Mouse (Mus musculus): ENCODE results near the gene Zbtb16. TPM values are rescaled to one million over a fixed set of nuclear protein-coding genes. Genes with fewer than 3 reads are reported as not detected.
A peak's percentile ranks its signal among the peaks of the same experiment; 100 is the strongest.

Zbtb16 gene
- polyA plus RNA-seq, 1 experiment from 2014 or later = 2.5 TPM

DNA sequence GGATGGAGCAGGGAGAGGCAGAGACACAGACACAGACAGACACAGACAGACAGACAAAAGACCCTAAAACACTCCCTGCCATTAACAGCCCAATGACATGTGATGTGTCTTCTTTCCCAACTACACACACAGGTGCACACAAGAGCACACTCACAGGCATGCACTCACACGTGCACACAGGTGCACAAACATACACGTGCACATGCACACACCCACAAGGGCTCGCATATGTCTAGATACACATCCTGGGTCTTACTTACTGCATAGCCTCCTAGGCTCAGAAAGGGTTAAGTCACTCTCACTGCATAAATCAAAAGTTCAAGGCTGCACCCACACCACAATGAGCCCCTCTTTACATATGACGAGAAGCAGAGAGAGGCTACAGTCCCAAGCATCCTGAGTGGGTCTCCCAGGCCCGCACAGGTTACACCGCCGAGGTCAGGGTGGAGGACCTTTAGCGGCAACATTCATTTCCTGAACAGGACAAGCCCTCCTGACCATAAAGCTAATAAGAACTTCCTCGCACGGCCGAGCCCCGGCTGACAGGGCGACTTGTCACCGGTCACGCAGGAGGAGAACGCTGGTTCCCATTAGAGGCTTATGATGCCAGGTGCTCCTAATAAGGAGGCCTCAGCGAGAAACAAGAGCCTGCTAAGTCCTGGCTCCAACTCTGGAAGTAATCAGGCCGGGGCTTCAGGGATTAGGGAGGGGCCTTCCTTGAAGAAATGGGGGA lies 13.3 kb downstream of the Zbtb16 start:
- H3K36me3 ChIP-seq (replicated peaks; ENCODE audit: insufficient read depth, low read length) = no peaks in the 10 kb centered on the region; the same call in 1 of the 2 replicates
- 41% methylated on average over 18 of the region's 18 CpGs for WGBS (ENCODE audit: insufficient replicate concordance)
- H3K4me2 ChIP-seq (ENCODE audit: low read depth, low read length) = no peak overlapping the region
- no peak for DNase-seq
- TF ChIP-seq EP300 (IDR thresholded peaks at IDR 0.05; ENCODE audit: low read depth) (no peak), CTCF (IDR thresholded peaks at IDR 0.05; ENCODE audit: low read depth) (no peak)
- no peaks in the 10 kb centered on the region for H3K27me3 ChIP-seq (ENCODE audit: insufficient read depth, low read length)
- H3K9me3 ChIP-seq (ENCODE audit: low read length) = no peaks in the 10 kb centered on the region
- H3K4me3 ChIP-seq (ENCODE audit: low read depth, low read length) = no peak overlapping the region
- ATAC-seq = no peak
- H3K9ac ChIP-seq (replicated peaks) = no peak overlapping the region
- peaks cover 41% of the 10 kb centered on the region for H3K4me1 ChIP-seq (ENCODE audit: insufficient read depth)
- H3K27ac ChIP-seq (ENCODE audit: low read depth) = no peak overlapping the region

DNA sequence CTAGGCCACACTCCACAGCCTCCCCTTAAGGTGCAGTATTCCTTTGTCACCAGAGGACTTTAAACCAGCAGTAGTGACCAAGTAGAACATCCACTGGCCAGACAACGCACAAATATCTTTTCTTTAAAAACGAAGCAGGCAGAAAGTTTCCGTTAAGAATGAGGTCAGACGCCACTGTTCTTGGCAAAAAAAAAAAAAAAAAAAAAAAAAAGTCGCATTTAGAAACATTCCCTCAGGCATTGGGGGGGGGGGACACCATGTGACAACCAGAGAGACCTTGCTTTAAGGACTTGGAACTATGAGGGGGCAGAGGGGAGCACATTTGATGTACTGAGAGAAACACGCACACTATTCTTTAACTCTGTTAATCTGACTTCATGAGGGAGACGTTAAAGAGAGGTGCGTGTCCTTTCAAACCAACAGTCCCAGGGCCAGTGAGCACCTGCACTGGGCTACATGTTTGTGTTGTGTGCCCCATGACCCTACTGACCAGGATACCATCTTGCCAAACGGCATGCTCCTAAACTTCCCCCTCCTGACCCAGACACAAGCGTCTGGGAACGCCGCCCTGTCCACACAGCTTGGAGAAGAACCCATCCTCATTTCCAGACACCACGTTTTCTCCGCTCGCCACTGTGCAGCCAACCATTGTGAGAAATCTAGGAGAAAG lies 14.0 kb downstream of the Zbtb16 start:
- ATAC-seq (no peak), DNase-seq (no peak)
- Histone ChIP-seq H3K4me1 (ENCODE audit: insufficient read depth) (peaks cover 42% of the 10 kb centered on the region), H3K36me3 (replicated peaks; ENCODE audit: insufficient read depth, low read length) (no peaks in the 10 kb centered on the region), H3K4me3 (ENCODE audit: low read depth, low read length) (no peak overlapping the region), H3K4me2 (ENCODE audit: low read depth, low read length) (no peak overlapping the region), H3K27ac (ENCODE audit: low read depth) (no peak overlapping the region), H3K9me3 (ENCODE audit: low read length) (no peaks in the 10 kb centered on the region), H3K9ac (replicated peaks) (no peak overlapping the region), H3K27me3 (ENCODE audit: insufficient read depth, low read length) (no peaks in the 10 kb centered on the region)
- TF ChIP-seq EP300 (IDR thresholded peaks at IDR 0.05; ENCODE audit: low read depth) (no peak), CTCF (IDR thresholded peaks at IDR 0.05; ENCODE audit: low read depth) (no peak)
- 66% methylated on average over 15 of the region's 15 CpGs for WGBS (ENCODE audit: insufficient replicate concordance)

DNA sequence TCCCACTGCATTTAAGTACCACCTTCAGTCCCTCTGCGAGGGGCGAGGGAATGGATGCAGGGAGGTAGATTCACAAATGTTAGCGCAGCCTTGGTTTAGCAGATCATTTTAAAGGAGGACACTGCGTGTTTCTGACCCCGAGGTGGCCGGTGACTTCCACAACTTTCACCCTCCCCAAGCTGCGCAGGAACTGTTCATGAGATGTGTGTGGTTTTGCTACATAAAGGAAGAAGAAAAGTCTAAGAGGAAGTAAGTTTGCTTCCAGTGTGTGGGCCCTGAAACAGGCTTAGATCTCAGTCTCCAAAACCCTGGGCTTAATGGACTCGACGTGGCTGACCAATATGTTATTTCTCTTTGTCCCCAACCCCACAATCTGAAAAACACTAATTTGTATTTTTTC lies 14.6 kb downstream of the Zbtb16 start:
- DNase-seq (no peak), ATAC-seq (no peak)
- H3K4me1 ChIP-seq (ENCODE audit: insufficient read depth) = peaks cover 43% of the 10 kb centered on the region
- no peaks in the 10 kb centered on the region for H3K9me3 ChIP-seq (ENCODE audit: low read length)
- H3K4me3 ChIP-seq (ENCODE audit: low read depth, low read length) = no peak overlapping the region
- no peaks in the 10 kb centered on the region for H3K27me3 ChIP-seq (ENCODE audit: insufficient read depth, low read length)
- H3K27ac ChIP-seq (ENCODE audit: low read depth) = no peak overlapping the region
- H3K36me3 ChIP-seq (replicated peaks; ENCODE audit: insufficient read depth, low read length) = no peaks in the 10 kb centered on the region
- 0 out of 2 replicates have a peak overlapping the region, but pooled peaks have one; percentile 30 for H3K4me2 ChIP-seq (ENCODE audit: low read depth, low read length)
- no peak overlapping the region for H3K9ac ChIP-seq (replicated peaks)
- 38% methylated on average over 9 of the region's 9 CpGs for WGBS (ENCODE audit: insufficient replicate concordance)
- TF ChIP-seq EP300 (IDR thresholded peaks at IDR 0.05; ENCODE audit: low read depth) = no peak
- TF ChIP-seq CTCF (IDR thresholded peaks at IDR 0.05; ENCODE audit: low read depth) = no peak

DNA sequence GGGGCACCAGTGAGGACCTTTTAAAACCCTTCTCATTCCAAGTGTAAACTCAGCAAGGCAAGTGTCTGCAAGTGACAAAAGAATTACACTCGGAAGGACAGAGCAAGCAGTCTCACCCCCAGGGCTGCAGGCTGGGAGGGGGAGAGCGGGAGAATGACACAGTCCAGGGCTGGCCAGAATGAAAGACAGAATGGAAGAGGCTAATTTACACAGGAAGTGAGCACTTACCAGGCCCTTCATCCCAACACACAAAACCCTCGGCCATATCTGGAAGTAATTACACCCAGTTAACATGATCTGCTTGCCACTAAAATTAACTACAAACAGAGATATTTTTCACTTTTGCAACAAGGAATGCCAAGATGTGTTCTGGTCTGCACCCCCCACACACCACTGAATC lies 15.2 kb downstream of the Zbtb16 start:
- TF ChIP-seq EP300 (IDR thresholded peaks at IDR 0.05; ENCODE audit: low read depth) (no peak), CTCF (IDR thresholded peaks at IDR 0.05; ENCODE audit: low read depth) (no peak)
- 43% methylated on average over 3 of the region's 3 CpGs for WGBS (ENCODE audit: insufficient replicate concordance)
- H3K4me2 ChIP-seq (ENCODE audit: low read depth, low read length) = peak overlapping the region; percentile 30
- no peaks in the 10 kb centered on the region for H3K9me3 ChIP-seq (ENCODE audit: low read length)
- no peak for ATAC-seq
- no peak for DNase-seq
- no peaks in the 10 kb centered on the region for H3K27me3 ChIP-seq (ENCODE audit: insufficient read depth, low read length)
- H3K4me1 ChIP-seq (ENCODE audit: insufficient read depth) = peaks cover 45% of the 10 kb centered on the region
- H3K36me3 ChIP-seq (replicated peaks; ENCODE audit: insufficient read depth, low read length) = no peaks in the 10 kb centered on the region
- no peak overlapping the region for H3K4me3 ChIP-seq (ENCODE audit: low read depth, low read length)
- H3K27ac ChIP-seq (ENCODE audit: low read depth) = no peak overlapping the region
- H3K9ac ChIP-seq (replicated peaks) = peak overlapping the region; percentile 22; the same call in 1 of the 2 replicates

DNA sequence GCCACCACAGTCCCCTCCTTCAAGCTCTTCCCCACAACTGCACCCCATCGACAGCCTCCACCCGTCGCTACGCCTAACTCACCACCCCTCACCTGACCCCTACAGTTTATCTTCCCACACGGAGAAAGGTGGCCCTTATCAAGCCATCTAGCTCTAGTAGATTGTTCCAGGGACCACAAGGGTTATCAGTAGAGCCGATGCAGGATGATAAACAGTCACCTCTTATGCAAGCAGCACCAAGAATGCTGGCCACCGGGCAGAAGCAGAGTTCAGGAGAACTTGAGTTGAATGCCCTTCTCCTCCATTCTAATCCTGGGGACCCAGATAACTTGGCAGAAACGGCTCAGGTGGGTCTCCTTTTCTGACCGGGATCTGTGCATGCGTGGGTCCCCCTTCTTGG lies 16.3 kb downstream of the Zbtb16 start:
- TF ChIP-seq EP300 (IDR thresholded peaks at IDR 0.05; ENCODE audit: low read depth) (no peak), CTCF (IDR thresholded peaks at IDR 0.05; ENCODE audit: low read depth) (no peak)
- WGBS (ENCODE audit: insufficient replicate concordance) = 34% methylated on average over 10 of the region's 10 CpGs
- H3K4me1 ChIP-seq (ENCODE audit: insufficient read depth) = peaks cover 49% of the 10 kb centered on the region
- DNase-seq = no peak
- H3K27me3 ChIP-seq (ENCODE audit: insufficient read depth, low read length) = no peaks in the 10 kb centered on the region
- H3K4me3 ChIP-seq (ENCODE audit: low read depth, low read length) = no peak overlapping the region
- H3K27ac ChIP-seq (ENCODE audit: low read depth) = peak overlapping the region; percentile 58
- H3K36me3 ChIP-seq (replicated peaks; ENCODE audit: insufficient read depth, low read length) = no peaks in the 10 kb centered on the region
- H3K9me3 ChIP-seq (ENCODE audit: low read length) = no peaks in the 10 kb centered on the region
- peak overlapping the region; percentile 12; the same call in 1 of the 2 replicates for H3K9ac ChIP-seq (replicated peaks)
- H3K4me2 ChIP-seq (ENCODE audit: low read depth, low read length) = peak overlapping the region; percentile 30
- peak; percentile 54; the same call in 1 of the 2 replicates for ATAC-seq

DNA sequence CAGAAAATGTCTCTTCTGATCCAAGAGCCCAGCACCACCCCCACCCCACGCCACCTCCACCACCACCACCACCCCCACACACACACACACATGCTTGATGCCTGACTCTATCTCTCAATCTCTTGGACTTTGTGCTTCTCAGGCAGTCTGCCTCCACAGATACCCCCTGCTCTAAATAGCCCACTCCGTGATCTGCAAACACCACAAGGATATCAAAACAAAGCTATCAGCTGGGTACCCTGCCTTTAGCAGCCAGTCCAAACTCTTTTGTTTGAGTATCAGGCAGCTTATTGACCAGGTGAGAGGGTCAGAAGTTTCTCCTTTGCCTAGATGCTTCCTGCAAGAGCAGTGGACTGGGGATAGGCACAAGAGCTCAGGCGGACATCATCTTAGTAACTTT lies 16.9 kb downstream of the Zbtb16 start:
- H3K4me1 ChIP-seq (ENCODE audit: insufficient read depth) = peaks cover 52% of the 10 kb centered on the region
- no peaks in the 10 kb centered on the region for H3K9me3 ChIP-seq (ENCODE audit: low read length)
- TF ChIP-seq CTCF (IDR thresholded peaks at IDR 0.05; ENCODE audit: low read depth) (no peak), EP300 (IDR thresholded peaks at IDR 0.05; ENCODE audit: low read depth) (no peak; the same call in 1 of the 2 replicates)
- H3K36me3 ChIP-seq (replicated peaks; ENCODE audit: insufficient read depth, low read length) = no peaks in the 10 kb centered on the region
- H3K9ac ChIP-seq (replicated peaks) = no peak overlapping the region; the same call in 1 of the 2 replicates
- no peak overlapping the region for H3K4me3 ChIP-seq (ENCODE audit: low read depth, low read length)
- no peak for DNase-seq
- H3K27me3 ChIP-seq (ENCODE audit: insufficient read depth, low read length) = no peaks in the 10 kb centered on the region
- peak overlapping the region; percentile 58 for H3K27ac ChIP-seq (ENCODE audit: low read depth)
- WGBS (ENCODE audit: insufficient replicate concordance) = 36% methylated on average over 3 of the region's 3 CpGs
- peak; percentile 77 for ATAC-seq
- H3K4me2 ChIP-seq (ENCODE audit: low read depth, low read length) = peak overlapping the region; percentile 30; the same call in 1 of the 2 replicates
